Mouse (Mus musculus) liver, embryonic 14.5 days (tissue): ENCODE measurements around the gene Meis3.

Experiments used
- CTCF ChIP-seq: IDR thresholded peaks from 2 replicates; pipeline ENCODE4 v1.5.1; 2016; ENCODE audit warnings: antibody characterized with exemption, low read depth, control low read depth
- EP300 ChIP-seq: IDR thresholded peaks from 2 replicates; pipeline ENCODE4 v1.6.1; 2016; ENCODE audit warnings: antibody characterized with exemption, low read depth

- no peak for TF ChIP-seq CTCF
- no peak for TF ChIP-seq EP300
Measured at GRCm38 (mm10) chr7:16229869-16230268, 55.0 kb downstream of the Meis3 start.
